Mouse (Mus musculus) limb, embryonic 10.5 days (tissue): ENCODE measurements around the gene Mmp23. TPM values are rescaled to one million over a fixed set of nuclear protein-coding genes. Genes with fewer than 3 reads are reported as not detected.
"Not testable (repeated sequence)": the region's sequence is repeated elsewhere in the genome, so short reads cannot be mapped to it uniquely, and the experiment has no call there.

Source experiments
- DNase-seq: peaks from one replicate; pipeline ENCODE4 v3.0.0-alpha.2; 2017; ENCODE audit warnings: low spot score
- H3K27ac ChIP-seq: fragments of 300-500 bp; sonication (generic); 2 replicates; pipeline ENCODE4 v1.5.1; 2016; ENCODE audit warnings: mild to moderate bottlenecking
- H3K27me3 ChIP-seq: fragments of 300-500 bp; sonication (generic); 2 replicates; pipeline ENCODE4 v1.6.1; 2016; ENCODE audit warnings: low read depth, mild to moderate bottlenecking; ENCODE audit not compliant: poor library complexity, severe bottlenecking
- H3K36me3 ChIP-seq: fragments of 300-500 bp; sonication (generic); 2 replicates; pipeline ENCODE4 v1.6.1; 2016; ENCODE audit warnings: mild to moderate bottlenecking, moderate library complexity
- H3K4me1 ChIP-seq: fragments of 300-500 bp; sonication (generic); 2 replicates; pipeline ENCODE4 v1.6.1; 2016
- H3K4me3 ChIP-seq: fragments of 300-500 bp; sonication (generic); 2 replicates; pipeline ENCODE4 v1.5.1; 2016; ENCODE audit warnings: mild to moderate bottlenecking, moderate library complexity
- H3K9me3 ChIP-seq: fragments of 300-500 bp; sonication (generic); replicated peaks from 2 replicates; pipeline ENCODE4 v1.6.1; 2016; ENCODE audit warnings: mild to moderate bottlenecking
- WGBS: fragments of 180-500 bp; shearing (Covaris S2); methylation state at CpG from one replicate; pipeline ENCODE4 v1.1.7; 2016; 5-methylcytosine and 5-hydroxymethylcytosine counted together
- polyA plus RNA-seq: library from polyadenylated mRNA; unstranded; fragments of >200 nt; fragmentation: Nextera tagmentation; extraction: Ambion mirVana; gene quantifications from 2 replicates; pipeline ENCODE4 v1.2.1, GENCODE M21; 2016

Mmp23 gene
- polyA plus RNA-seq, result 8.4 and 10.4 TPM in 2 replicates

DNA sequence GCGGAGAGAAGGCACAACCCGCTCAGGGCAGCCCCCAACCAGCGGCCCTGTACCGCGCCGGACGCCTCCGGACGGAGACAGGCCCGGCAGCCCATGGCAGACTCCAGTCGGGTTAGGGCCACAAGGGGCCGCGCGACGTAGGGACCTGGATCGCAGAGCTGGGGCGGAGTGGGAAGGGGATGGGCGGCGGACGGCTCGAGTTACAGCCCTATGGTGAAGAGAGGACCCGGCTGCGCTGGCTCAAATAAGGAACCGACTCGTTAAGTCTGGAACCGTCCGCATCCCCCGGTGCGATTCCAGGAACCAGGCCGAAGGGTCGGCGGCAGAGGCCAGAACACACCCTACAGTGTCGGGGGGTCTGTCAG, at the start of gene Mmp23:
Gene Mmp23, minus strand, starts transcription at position 299 of the 365 bp plus-strand sequence.
- DNase-seq, result peak; percentile 85
- no peaks in the 10 kb centered on the region for H3K9me3 ChIP-seq
- peaks cover 47% of the 10 kb centered on the region for H3K4me1 ChIP-seq
- peaks cover 71% of the 10 kb centered on the region for H3K36me3 ChIP-seq
- H3K4me3 ChIP-seq, result peak within 1 kb of the TSS; percentile 65
- under 1% methylated on average over 33 of the region's 33 CpGs for WGBS
- peaks cover 68% of the 10 kb centered on the region for H3K27me3 ChIP-seq
- H3K27ac ChIP-seq, result peak within 1 kb of the TSS; percentile 83

DNA sequence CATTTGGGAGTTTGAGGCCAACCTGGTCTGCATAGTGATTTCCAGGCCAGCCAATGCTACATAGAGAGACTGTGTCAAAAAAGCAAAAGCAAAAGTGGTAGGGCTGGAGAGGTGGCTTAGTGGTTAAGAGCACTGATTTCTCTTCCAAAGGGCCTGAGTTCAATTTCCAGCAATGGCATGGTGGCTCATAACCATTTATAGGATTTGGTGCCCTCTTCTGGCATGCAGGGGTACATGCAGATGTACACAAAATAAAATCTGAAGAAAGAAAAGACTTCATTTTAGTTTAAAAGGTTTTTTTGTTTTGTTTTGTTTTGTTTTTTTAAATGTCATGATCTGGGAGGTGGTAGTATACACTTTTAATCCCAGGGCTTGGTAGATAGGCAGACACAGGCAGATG, 47.2 kb upstream of the Mmp23 start:
- Histone ChIP-seq H3K9me3 (no peaks in the 10 kb centered on the region), H3K27me3 (peaks cover 19% of the 10 kb centered on the region), H3K4me3 (no peak overlapping the region), H3K36me3 (no peaks in the 10 kb centered on the region), H3K27ac (no peak overlapping the region), H3K4me1 (peaks cover 12% of the 10 kb centered on the region)
- DNase-seq, result no peak

DNA sequence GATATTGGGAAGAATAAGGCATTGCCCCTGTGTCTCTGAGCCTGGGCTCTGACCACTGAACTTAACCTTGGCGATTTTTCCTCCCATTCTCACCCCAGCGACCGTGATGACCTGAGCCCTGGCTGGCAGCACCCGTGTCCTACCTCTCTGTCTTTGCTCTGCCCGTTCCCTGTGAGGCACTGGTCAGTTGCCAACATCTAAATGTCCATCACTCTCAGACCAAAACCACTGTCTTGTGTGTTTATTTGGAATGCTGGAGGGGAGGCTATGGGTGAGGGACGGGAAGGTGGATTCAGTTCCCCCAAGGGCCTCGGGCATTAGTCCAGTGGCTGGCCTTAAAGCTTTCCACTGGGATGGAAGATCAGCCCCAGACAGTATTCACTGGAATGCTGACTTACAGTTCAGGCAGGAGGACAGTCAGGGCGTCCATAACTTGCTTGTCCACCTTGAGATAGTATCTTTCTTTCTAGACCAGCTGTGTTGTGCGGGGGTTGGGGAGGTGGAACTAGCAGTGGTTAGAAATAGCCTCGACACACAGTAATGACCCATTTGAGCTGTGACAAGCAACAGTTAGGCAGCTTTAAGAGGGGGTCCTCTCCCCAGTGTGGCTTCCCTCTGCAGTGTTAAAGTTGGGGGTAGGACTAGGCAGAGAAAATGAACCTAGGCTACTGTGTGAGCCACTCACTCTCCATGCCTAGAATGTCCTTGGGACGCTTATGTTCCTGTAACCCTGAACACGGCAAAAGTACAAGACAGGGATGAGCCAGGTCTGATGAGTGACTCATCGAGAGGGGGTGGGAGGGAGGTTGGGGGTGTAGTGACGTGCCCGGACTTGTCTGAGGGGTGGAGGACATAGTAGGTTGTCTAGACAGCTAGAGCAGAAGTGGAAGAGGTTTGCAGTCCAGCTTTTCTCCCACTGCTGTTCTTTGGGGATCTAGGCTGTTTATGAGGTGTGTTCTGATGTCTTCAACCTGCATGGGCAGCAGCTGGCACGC, 43.4 kb upstream of the Mmp23 start:
- Histone ChIP-seq H3K9me3 (no peaks in the 10 kb centered on the region), H3K27ac (no peak overlapping the region), H3K4me1 (peaks cover 23% of the 10 kb centered on the region), H3K27me3 (peaks cover 47% of the 10 kb centered on the region), H3K4me3 (no peak overlapping the region), H3K36me3 (no peaks in the 10 kb centered on the region)
- WGBS, result 77% methylated on average over 16 of the region's 16 CpGs
- DNase-seq, result no peak

DNA sequence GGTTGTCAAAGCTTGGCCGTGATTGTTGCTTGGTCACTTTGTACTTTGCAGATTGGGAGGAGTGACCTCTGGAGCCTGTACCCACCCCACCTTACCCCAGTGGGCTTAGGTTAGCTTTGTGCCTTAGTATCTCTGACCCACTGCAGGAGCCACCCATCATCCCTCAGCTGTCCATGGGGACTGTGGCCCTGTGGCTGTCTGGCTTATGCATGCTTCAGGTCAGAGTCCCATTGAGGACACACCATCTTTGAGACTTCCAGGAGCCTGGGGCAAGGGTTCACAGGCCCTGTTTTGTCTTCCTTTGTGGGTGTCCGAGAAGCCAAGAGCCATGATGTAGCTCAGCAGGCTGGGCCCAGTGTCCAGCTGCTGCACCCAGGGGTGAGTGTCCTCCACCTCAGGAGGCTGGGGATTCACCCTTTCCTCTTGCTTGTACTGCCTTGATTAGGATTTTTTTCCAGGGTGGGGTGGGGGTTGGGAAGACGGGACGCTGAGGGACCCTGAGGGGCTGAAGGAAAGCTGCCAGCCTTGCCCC, 42.4 kb upstream of the Mmp23 start:
- H3K36me3 ChIP-seq, result no peaks in the 10 kb centered on the region
- no peaks in the 10 kb centered on the region for H3K9me3 ChIP-seq
- H3K4me3 ChIP-seq, result peak overlapping the region; percentile 85
- peaks cover 50% of the 10 kb centered on the region for H3K27me3 ChIP-seq
- WGBS, result 73% methylated on average over 4 of the region's 4 CpGs
- no peak for DNase-seq
- H3K27ac ChIP-seq, result no peak overlapping the region
- peaks cover 23% of the 10 kb centered on the region for H3K4me1 ChIP-seq

DNA sequence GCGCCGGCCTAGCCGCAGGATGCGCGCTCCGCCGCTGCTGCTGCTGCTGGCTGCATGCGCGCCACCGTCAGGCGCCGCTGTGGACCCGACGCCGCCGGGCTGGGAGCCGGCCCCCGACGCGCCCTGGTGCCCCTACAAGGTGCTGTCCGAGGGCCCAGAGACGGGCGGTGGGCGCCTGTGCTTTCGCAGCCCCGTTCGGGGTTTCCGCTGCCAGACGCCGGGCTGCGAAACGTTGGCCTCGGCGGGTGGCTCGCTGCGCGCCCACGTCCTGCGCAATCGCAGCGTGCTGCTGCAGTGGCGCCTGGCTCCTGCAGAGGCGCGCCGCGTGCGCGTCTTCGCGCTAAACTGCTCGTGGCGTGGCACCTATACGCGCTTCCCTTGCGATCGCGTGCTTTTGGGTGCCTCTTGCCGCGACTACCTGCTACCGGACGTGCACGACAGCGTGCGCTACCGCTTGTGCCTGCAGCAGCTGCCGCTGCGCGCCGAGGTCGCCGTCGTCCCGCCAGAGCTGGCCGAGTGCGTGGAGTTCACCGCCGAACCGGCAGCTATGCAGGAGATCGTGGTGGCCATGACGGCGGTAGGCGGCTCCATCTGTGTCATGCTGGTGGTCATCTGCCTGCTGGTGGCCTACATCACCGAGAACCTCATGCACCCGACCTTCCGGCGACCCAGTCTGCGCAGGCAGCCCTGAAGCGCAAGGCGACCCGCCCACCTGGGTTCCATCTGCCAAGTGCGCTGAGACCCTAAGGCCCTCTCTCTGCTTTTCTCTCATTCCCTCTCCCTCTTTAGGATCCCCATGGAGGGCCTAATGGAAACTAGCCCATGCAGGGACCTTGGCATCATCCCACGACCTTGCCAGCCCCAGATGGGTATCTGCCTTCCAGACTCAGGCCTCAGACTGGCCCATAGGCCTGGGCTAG, 41.6 kb upstream of the Mmp23 start:
- Histone ChIP-seq H3K4me1 (peaks cover 23% of the 10 kb centered on the region), H3K27me3 (peaks cover 50% of the 10 kb centered on the region), H3K9me3 (no peaks in the 10 kb centered on the region), H3K36me3 (no peaks in the 10 kb centered on the region), H3K4me3 (peak overlapping the region; percentile 85), H3K27ac (peak overlapping the region; percentile 86)
- 1% methylated on average over 92 of the region's 92 CpGs for WGBS
- peak; percentile 72 for DNase-seq

DNA sequence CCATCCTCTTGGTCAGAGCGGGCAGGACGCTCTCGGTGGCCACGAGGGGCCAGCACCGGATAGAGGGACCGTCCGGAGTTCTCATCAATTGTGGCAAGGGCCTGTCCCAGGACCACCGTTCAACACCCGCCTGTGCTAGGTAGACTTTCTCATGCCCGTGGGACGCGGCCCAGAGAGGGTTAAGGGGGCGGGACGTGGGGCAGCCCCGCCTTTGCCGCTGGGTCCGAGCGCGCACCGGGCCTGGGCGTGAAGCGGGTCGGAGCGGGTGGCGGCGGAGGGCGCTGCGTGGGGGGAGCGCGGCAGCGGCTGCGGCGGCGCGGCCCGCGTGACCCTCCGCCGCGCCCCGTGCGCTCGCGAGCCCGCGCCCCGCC, 40.9 kb upstream of the Mmp23 start, which contains the start of gene Fndc10:
Gene Fndc10, plus strand, starts transcription at position 232 of the 371 bp plus-strand sequence.
- H3K4me1 ChIP-seq, result peaks cover 23% of the 10 kb centered on the region

DNA sequence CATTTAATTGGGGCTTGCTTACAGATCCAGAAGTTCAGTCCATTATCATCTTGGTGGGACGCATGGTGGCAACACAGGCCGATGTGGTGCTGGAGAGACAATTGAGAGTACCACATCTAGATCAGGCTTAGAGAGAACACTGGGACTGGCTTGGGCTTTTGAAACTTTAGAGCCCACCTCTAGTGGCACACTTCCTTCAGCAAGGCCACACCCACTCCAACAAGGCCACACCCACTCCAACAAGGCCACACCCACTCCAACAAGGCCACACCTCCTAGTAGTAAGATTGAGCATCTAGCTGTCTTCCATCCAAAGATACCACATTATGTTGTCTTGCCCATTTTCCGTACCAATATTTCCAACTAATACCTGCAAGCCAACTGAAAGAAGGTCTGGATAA, 39.2 kb upstream of the Mmp23 start:
- H3K4me3 ChIP-seq, result no peak overlapping the region
- peaks cover 23% of the 10 kb centered on the region for H3K4me1 ChIP-seq
- no peaks in the 10 kb centered on the region for H3K9me3 ChIP-seq
- no peak overlapping the region for H3K27ac ChIP-seq
- no peak for DNase-seq
- WGBS, result 96% methylated on average over 3 of the region's 3 CpGs
- peaks cover 50% of the 10 kb centered on the region for H3K27me3 ChIP-seq
- H3K36me3 ChIP-seq, result no peaks in the 10 kb centered on the region

More for the DNA sequence above, 40.9 kb upstream of the Mmp23 start, which contains the start of gene Fndc10:
- H3K27me3 ChIP-seq, result peaks cover 50% of the 10 kb centered on the region
- no peaks in the 10 kb centered on the region for H3K36me3 ChIP-seq
- peak within 1 kb of the TSS; percentile 86 for H3K27ac ChIP-seq
- no peaks in the 10 kb centered on the region for H3K9me3 ChIP-seq
- H3K4me3 ChIP-seq, result peak within 1 kb of the TSS; percentile 85
- under 1% methylated on average over 47 of the region's 47 CpGs for WGBS
- DNase-seq, result peak; percentile 83

DNA sequence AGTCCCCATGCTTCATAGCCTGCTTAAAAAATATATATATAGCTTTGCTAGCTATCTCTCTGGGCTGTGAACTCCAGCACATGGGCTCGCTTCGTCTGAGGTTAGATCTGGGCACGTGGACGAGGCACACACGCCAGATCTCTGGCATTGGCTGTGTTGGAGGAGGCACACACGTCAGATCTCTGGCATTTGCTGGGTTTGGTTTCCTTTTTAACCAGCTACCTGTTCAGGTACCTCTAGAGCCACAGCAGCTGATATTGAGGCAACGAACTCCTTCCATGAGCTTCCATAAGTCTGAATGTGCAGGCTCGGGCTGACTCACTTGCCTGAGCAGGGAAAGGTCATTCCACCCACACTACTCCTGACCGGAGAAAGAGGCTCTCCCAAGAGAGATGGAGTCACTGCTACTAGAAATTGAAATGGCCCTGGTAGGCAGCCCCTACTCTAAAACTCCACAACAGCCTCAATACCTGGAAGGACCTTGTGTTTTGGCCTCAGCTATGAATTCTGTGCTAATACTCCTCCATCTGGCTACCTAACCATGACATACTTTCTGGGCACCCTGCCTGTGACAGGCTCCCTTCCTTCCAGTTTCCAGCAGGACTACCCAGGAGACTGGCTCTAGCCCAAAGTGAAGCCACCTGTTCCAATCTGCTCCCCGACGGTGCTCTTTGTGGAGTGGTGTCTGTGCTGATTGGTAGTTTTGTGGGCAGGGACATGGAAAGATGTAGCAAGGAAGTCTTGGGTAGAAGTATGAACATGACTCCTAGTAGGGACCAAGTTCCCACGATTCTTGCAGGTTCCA, 37.6 kb upstream of the Mmp23 start:
- no peak for DNase-seq
- 85% methylated on average over 12 of the region's 12 CpGs for WGBS
- H3K4me1 ChIP-seq, result peaks cover 22% of the 10 kb centered on the region
- H3K27ac ChIP-seq, result no peak overlapping the region
- H3K36me3 ChIP-seq, result no peaks in the 10 kb centered on the region
- no peak overlapping the region for H3K4me3 ChIP-seq
- peaks cover 34% of the 10 kb centered on the region for H3K27me3 ChIP-seq
- no peaks in the 10 kb centered on the region for H3K9me3 ChIP-seq

DNA sequence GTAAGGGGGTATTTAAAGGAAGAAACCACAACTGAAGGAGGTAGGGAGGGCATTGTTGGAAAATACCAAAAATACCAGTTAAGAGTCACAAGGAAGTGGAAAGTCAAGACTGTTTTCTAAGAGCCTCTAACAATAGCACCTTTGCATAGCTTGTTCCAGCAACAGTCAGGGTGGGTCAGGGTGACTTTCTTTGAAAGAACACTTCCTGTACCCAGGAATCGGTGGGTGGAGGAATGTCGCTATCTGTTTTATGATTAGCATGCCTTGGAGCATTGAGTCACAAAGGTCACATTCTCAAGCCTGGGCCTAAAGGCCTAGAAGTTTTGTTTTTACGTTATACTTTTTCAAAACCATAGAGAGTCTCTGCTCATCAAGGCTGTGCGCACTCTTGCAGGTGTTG, 34.6 kb upstream of the Mmp23 start:
- not testable (repeated sequence) for DNase-seq, H3K27ac ChIP-seq, H3K4me1 ChIP-seq, H3K27me3 ChIP-seq, H3K36me3 ChIP-seq, H3K9me3 ChIP-seq, H3K4me3 ChIP-seq
- WGBS, result 93% methylated on average over 4 of the region's 4 CpGs

DNA sequence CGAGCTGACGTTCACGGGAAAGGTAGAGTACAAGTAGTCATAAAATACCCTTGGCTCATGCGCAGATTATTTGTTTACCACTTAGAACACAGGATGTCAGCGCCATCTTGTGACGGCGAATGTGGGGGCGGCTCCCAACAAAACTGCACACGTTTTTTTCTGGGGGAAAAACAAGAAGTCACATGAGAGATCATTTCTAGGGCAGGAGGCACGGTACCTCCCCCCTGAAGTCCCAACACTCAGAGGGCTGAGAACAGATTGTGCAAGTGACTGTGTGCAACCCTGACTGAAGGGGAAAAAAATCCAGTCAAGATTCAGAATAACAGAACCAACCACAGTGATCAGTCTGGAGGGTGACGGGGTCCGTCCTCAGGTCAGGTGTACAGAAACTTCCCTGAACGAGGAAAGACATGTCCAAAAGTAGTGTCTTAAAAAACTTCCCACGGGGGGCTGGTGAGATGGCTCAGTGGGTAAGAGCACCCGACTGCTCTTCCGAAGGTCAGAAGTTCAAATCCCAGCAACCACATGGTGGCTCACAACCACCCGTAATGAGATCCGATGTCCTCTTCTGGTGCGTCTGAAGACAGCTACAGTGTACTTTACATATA, 30.6 kb upstream of the Mmp23 start:
- H3K36me3 ChIP-seq, H3K4me3 ChIP-seq, DNase-seq, H3K9me3 ChIP-seq, H3K4me1 ChIP-seq, H3K27me3 ChIP-seq, H3K27ac ChIP-seq: not testable (repeated sequence)
- 93% methylated on average over 16 of the region's 19 CpGs for WGBS

DNA sequence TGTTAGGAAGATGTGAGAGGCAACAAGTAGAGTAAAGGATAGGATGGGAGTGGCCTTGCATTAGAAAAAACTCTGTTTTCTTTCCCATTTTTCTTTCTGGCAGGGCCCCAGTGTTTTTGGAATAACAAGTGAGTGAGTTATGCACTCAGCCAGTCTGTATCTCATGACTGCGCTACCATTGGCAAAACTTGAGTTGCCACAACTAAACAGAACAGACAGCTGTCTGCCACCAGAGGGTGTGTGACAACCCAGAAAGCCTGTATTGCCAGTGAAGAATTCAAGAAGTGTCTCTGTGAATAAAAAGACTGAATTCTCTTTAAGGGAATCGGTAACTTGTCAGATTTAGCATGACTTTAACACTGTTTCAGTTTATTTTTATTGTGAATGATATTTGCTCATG, 22.8 kb upstream of the Mmp23 start:
- Histone ChIP-seq H3K36me3 (no peaks in the 10 kb centered on the region), H3K27ac (no peak overlapping the region), H3K4me3 (no peak overlapping the region), H3K9me3 (no peaks in the 10 kb centered on the region), H3K27me3 (no peaks in the 10 kb centered on the region), H3K4me1 (no peaks in the 10 kb centered on the region)
- DNase-seq, result no peak
- WGBS, result 88% methylated on average over 2 of the region's 2 CpGs

DNA sequence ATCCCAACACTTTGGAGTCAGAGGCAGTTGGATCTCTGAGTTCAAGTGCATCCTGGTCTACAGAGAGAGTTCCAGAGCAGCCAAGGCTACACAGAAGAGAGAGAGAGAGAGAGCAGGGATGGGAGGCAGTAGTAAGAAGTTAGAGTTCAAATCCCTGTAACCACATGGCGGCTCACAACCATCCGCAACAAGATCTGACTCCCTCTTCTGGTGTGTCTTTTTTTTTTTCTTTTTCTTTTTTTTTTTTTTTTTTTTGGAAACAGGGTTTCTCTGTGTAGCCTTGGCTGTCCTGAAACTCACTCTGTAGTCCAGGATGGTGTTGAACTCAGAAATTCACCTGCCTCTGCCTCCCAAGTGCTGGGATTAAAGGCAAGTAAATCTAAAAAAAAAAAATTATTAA, 18.9 kb upstream of the Mmp23 start:
- WGBS, result 52% methylated on average over 2 of the region's 2 CpGs
- H3K4me1 ChIP-seq, result peaks cover 12% of the 10 kb centered on the region
- no peaks in the 10 kb centered on the region for H3K9me3 ChIP-seq
- no peaks in the 10 kb centered on the region for H3K27me3 ChIP-seq
- DNase-seq, result no peak
- H3K36me3 ChIP-seq, result no peaks in the 10 kb centered on the region
- no peak overlapping the region for H3K4me3 ChIP-seq
- no peak overlapping the region for H3K27ac ChIP-seq
